Mouse (Mus musculus): Measurements from ENCODE around the gene Hmcn2. TPM values are rescaled to one million over a fixed set of nuclear protein-coding genes. Genes with fewer than 3 reads are reported as not detected.

Gene Hmcn2
- polyA plus RNA-seq, 1 experiment from 2014 or later, result 4.7 TPM

DNA sequence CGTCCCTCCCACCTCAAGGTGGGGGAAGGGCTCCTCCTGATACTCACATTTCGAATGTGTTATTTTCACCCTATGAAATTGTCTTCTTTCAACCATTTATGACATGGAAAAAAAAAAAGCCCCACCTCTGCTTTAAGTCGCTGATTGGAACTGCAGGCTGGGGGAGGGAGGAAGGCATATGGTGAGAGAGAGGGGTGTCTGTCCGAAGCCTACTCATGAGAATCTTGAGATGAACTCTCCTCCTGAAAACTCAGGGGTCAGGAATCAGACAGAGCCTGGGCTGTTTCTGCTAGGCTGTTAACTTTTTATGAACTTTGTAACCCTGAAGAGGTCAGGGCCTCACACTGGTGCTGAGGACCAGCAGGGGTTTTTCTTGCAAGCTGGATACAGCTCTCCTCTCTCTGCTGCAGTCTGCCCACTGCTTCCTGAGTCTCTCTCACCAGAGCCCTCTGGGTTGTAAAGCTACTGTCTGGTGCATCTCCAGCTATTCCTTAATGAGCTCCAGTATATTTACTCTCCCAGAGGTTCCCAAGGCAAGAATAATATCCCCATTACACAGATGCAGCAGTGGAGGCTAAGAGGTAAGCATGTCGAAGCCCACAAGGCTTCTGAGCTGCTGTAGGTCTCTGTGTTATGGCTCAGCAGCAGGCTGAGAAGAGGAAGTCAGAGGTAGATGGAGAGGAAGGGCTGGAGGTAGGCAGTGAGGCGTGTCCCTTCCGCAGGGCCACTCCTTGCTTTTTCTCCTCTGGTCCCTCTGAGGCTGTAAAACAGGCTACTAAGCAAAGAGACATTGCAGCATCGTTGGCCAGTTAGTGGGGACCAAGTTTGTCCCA lies 149.7 kb downstream of the Hmcn2 start:
- peak; percentile 32 for ATAC-seq
- 27% methylated on average over 8 of the region's 8 CpGs for WGBS
- H3K9ac ChIP-seq (ENCODE audit: low read depth, low read length), result peak overlapping the region; percentile 24; the same call in 1 of the 2 replicates

DNA sequence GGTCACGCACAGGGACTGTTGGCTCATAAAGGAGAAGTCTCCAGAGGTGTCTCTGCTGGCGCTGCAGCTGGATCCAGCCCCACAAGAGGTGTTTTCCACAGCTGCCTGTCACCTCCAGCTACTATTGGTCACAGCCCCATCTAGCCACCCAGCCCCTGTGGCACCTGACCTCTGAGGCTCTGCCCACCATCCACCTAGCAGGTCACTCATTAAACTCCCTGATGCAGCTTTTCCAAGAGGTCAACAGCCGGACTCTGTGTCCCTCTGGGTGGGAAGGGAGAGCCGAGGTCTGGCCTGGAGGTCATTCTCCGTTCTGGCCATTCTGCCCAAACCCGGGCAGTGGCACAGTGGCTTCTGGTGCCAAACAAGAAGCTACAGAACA lies 150.3 kb downstream of the Hmcn2 start:
- H3K36me3 ChIP-seq (ENCODE audit: control insufficient read depth, insufficient read depth, low read length), result no peaks in the 10 kb centered on the region
- H3K4me2 ChIP-seq (ENCODE audit: low read depth, low read length), result no peak overlapping the region
- H3K4me1 ChIP-seq (ENCODE audit: control insufficient read depth, insufficient read depth, low read length), result peaks cover 14% of the 10 kb centered on the region
- H3K27me3 ChIP-seq (replicated peaks; ENCODE audit: control insufficient read depth, insufficient read depth, low read length), result 0 out of 2 replicates have a peak, but pooled peaks cover 3% of the 10 kb centered on the region
- ATAC-seq, result peak; percentile 1; the same call in 1 of the 2 replicates
- peak overlapping the region; percentile 81; the same call in 1 of the 2 replicates for H3K27ac ChIP-seq (ENCODE audit: low read length)
- H3K4me3 ChIP-seq (ENCODE audit: low read length), result no peak overlapping the region
- H3K9me3 ChIP-seq (ENCODE audit: control insufficient read depth, low read length), result no peaks in the 10 kb centered on the region
- WGBS, result 64% methylated on average over 6 of the region's 6 CpGs
- H3K9ac ChIP-seq (ENCODE audit: low read depth, low read length), result no peak overlapping the region

More for the DNA sequence above, 149.7 kb downstream of the Hmcn2 start:
- Histone ChIP-seq H3K27me3 (replicated peaks; ENCODE audit: control insufficient read depth, insufficient read depth, low read length) (0 out of 2 replicates have a peak, but pooled peaks cover 3% of the 10 kb centered on the region), H3K4me1 (ENCODE audit: control insufficient read depth, insufficient read depth, low read length) (peaks cover 11% of the 10 kb centered on the region), H3K36me3 (ENCODE audit: control insufficient read depth, insufficient read depth, low read length) (no peaks in the 10 kb centered on the region), H3K4me2 (ENCODE audit: low read depth, low read length) (peak overlapping the region; percentile 14; the same call in 1 of the 2 replicates), H3K4me3 (ENCODE audit: low read length) (no peak overlapping the region), H3K27ac (ENCODE audit: low read length) (peak overlapping the region; percentile 81), H3K9me3 (ENCODE audit: control insufficient read depth, low read length) (no peaks in the 10 kb centered on the region)

DNA sequence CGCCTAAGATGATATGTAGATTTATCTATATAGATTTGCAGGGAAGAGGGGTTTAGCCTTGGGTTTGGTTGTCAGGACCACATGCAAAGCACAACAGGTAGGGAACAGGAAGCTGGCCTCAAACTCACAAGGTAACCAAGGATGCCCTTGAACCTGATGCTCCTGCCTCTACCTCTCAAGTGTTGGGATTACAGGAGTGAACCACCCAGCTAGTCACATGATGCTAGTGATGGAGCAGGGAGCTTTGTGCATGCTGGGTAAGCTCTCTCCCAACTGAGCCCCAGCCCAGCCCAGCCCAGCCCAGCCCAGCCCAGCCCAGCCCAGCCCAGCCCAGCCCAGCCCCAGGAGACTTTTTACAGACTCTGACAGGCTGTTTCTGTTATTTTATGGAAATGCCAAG lies 153.2 kb downstream of the Hmcn2 start:
- Histone ChIP-seq H3K4me1 (ENCODE audit: control insufficient read depth, insufficient read depth, low read length) (peaks cover 25% of the 10 kb centered on the region), H3K27me3 (replicated peaks; ENCODE audit: control insufficient read depth, insufficient read depth, low read length) (no peaks in the 10 kb centered on the region), H3K27ac (ENCODE audit: low read length) (no peak overlapping the region), H3K9ac (ENCODE audit: low read depth, low read length) (no peak overlapping the region), H3K4me3 (ENCODE audit: low read length) (no peak overlapping the region), H3K9me3 (ENCODE audit: control insufficient read depth, low read length) (no peaks in the 10 kb centered on the region), H3K4me2 (ENCODE audit: low read depth, low read length) (no peak overlapping the region), H3K36me3 (ENCODE audit: control insufficient read depth, insufficient read depth, low read length) (no peaks in the 10 kb centered on the region)
- no peak for ATAC-seq
- 88% methylated on average over 1 of the region's 1 CpGs for WGBS

DNA sequence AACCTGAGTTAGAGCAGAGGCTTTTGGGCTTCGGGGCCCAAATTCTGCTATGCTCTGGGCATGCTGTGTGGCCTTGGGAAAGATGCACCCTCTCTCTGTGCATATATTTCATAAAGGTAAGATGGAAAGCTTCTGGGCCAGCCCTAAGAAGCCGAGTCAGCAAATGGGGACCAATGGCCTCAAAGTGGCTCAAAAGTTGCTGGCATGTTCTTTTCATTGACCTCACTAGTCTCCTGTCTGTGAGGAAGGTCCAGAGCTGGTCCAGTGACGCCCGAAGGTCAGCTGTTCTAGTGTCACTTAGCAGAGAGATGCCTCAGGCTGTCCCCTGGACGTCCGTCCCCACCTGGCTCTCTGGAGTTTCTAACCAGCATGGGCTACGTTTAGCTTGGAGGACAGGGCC lies 154.6 kb downstream of the Hmcn2 start:
- H3K4me1 ChIP-seq (ENCODE audit: control insufficient read depth, insufficient read depth, low read length), result peaks cover 20% of the 10 kb centered on the region
- no peak overlapping the region for H3K27ac ChIP-seq (ENCODE audit: low read length)
- H3K9ac ChIP-seq (ENCODE audit: low read depth, low read length), result no peak overlapping the region
- no peaks in the 10 kb centered on the region for H3K27me3 ChIP-seq (replicated peaks; ENCODE audit: control insufficient read depth, insufficient read depth, low read length)
- 81% methylated on average over 7 of the region's 7 CpGs for WGBS
- no peak for ATAC-seq
- no peaks in the 10 kb centered on the region for H3K36me3 ChIP-seq (ENCODE audit: control insufficient read depth, insufficient read depth, low read length)
- H3K9me3 ChIP-seq (ENCODE audit: control insufficient read depth, low read length), result no peaks in the 10 kb centered on the region
- no peak overlapping the region for H3K4me2 ChIP-seq (ENCODE audit: low read depth, low read length)
- no peak overlapping the region for H3K4me3 ChIP-seq (ENCODE audit: low read length)

DNA sequence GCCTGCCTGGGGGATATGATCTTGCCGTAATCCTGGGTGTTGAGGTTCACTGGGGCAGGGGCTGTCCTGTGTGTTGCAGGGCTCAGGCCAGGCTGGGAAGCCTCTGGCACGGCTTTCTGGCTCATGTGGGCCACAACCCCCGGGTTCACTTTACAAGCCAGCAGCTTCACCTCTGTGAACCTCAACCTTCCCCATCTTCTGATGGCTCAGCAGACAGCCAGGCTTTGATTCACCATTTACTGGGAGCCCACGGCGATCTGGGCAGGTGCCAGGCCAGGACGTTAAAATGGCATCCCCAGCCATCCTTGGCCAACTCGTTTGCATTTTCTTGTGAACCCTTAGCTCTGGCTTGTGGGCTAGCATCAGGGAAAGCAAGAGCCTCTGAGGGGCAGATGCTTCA lies 155.3 kb downstream of the Hmcn2 start:
- Histone ChIP-seq H3K36me3 (ENCODE audit: control insufficient read depth, insufficient read depth, low read length) (no peaks in the 10 kb centered on the region), H3K27ac (ENCODE audit: low read length) (peak overlapping the region; percentile 52; the same call in 1 of the 2 replicates), H3K9me3 (ENCODE audit: control insufficient read depth, low read length) (no peaks in the 10 kb centered on the region), H3K4me1 (ENCODE audit: control insufficient read depth, insufficient read depth, low read length) (peaks cover 17% of the 10 kb centered on the region), H3K4me2 (ENCODE audit: low read depth, low read length) (peak overlapping the region; percentile 91), H3K9ac (ENCODE audit: low read depth, low read length) (peak overlapping the region; percentile 78), H3K27me3 (replicated peaks; ENCODE audit: control insufficient read depth, insufficient read depth, low read length) (no peaks in the 10 kb centered on the region), H3K4me3 (ENCODE audit: low read length) (peak overlapping the region; percentile 66)
- no peak for ATAC-seq
- WGBS, result 32% methylated on average over 7 of the region's 7 CpGs

DNA sequence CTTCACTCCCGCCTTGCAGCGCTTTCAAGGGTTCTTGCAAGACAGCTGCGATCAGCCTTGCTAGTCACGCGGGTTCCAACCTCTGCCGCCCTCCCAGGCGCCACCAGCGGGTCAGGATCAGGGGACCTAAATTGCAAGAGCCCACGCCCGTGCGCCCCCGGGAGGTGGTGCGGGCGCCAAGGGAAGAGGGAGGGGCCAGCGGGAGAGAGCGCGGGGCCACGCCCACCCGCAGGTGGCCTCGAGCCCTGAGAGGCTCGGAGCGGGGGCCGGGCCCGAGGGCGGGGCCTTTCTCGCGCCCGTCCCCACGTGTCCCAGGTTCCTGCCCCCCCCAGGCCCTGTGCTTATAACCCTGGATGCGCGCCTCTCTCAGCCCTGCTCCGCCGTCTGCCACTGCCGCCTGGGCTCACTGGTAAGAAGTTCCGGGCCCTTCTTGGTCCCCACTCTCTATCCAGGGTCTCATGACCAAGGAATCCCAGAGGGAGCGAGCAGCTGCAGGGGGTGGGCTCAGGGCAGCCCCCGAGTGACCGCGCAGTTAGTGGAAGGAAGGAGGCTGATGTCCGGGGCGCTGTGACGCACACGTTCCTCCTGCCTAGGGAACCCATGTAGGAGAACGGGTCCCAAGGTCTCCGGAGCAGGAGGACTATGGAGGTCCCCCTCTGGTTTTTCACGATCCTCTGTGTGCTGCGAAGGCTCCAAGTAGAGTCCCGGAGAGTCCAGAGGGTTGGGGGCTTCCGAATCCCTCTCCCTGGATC lies 155.9 kb downstream of the Hmcn2 start, which contains the start of gene Ass1:
Ass1 (plus strand) TSS at position 277 of the 752 bp plus-strand sequence.
- WGBS, result 1% methylated on average over 47 of the region's 49 CpGs
- H3K9ac ChIP-seq (ENCODE audit: low read depth, low read length), result peak within 1 kb of the TSS; percentile 78
- H3K4me3 ChIP-seq (ENCODE audit: low read length), result peak within 1 kb of the TSS; percentile 66
- peak within 1 kb of the TSS; percentile 64 for H3K27ac ChIP-seq (ENCODE audit: low read length)
- peak within 1 kb of the TSS; percentile 91 for H3K4me2 ChIP-seq (ENCODE audit: low read depth, low read length)
- H3K4me1 ChIP-seq (ENCODE audit: control insufficient read depth, insufficient read depth, low read length), result peaks cover 17% of the 10 kb centered on the region
- peak; percentile 91 for ATAC-seq
- no peaks in the 10 kb centered on the region for H3K36me3 ChIP-seq (ENCODE audit: control insufficient read depth, insufficient read depth, low read length)
- H3K9me3 ChIP-seq (ENCODE audit: control insufficient read depth, low read length), result no peaks in the 10 kb centered on the region
- H3K27me3 ChIP-seq (replicated peaks; ENCODE audit: control insufficient read depth, insufficient read depth, low read length), result no peaks in the 10 kb centered on the region

DNA sequence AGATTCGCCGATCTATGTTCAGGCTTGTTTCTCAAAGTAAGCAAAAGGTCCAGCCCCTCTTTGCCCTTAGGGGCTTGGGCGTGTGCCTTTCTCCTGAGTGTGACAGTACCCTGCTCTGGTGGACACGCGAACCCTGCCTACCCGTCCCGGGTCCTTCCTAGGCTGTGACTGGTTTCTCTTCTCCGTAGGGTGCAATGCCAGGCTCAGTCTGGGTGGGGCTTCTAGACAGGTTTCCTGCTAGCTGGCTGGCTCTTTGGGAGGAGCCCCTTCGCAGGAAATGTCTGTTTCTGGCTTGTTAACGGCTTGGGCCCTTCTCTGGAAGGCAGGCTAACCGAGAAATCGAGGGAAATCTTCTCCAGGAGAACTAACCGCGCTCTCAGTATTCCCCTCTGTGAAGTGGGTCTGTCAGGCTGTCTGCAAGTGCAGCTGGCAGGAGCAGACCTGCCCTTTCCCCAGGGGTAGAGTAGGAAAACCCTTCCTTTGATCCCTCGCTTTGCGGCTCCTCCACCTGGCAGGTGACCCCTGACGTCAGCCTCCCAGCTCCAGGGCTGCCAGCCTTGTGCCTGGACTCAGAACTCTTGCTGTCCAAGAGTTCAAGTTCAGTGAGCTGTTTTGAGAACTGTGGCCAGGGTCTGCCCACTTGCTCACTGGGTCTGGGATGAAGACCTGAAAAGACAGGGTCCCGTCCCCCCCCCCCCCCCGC lies 156.6 kb downstream of the Hmcn2 start:
- Histone ChIP-seq H3K36me3 (ENCODE audit: control insufficient read depth, insufficient read depth, low read length) (peaks cover 3% of the 10 kb centered on the region; the same call in 1 of the 2 replicates), H3K9me3 (ENCODE audit: control insufficient read depth, low read length) (no peaks in the 10 kb centered on the region), H3K4me2 (ENCODE audit: low read depth, low read length) (peak overlapping the region; percentile 91), H3K9ac (ENCODE audit: low read depth, low read length) (peak overlapping the region; percentile 78), H3K27me3 (replicated peaks; ENCODE audit: control insufficient read depth, insufficient read depth, low read length) (no peaks in the 10 kb centered on the region), H3K27ac (ENCODE audit: low read length) (peak overlapping the region; percentile 64), H3K4me3 (ENCODE audit: low read length) (peak overlapping the region; percentile 66), H3K4me1 (ENCODE audit: control insufficient read depth, insufficient read depth, low read length) (peaks cover 17% of the 10 kb centered on the region)
- 7% methylated on average over 18 of the region's 19 CpGs for WGBS
- peak; percentile 66 for ATAC-seq

DNA sequence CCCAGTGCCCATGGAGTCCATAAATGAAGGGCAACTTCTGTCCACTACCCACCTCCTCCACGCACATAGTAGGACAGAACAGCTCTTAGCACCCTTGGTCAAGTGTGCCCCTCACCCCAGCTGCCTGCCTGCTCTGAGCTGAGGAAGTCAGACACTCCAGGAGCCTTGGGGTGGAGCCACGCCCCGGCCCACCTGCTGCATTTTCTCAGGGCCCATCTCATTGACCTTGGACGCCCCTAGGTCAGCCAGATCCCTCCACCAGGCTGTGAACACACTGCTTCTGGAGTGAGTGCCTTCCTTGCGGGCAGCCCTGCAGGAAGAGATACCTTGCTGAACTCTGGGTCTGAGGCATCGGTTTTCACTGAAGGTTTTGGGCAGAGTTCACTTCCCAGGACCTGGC lies 157.4 kb downstream of the Hmcn2 start:
- ATAC-seq, result no peak
- Histone ChIP-seq H3K27ac (ENCODE audit: low read length) (peak overlapping the region; percentile 15; the same call in 1 of the 2 replicates), H3K27me3 (replicated peaks; ENCODE audit: control insufficient read depth, insufficient read depth, low read length) (no peaks in the 10 kb centered on the region), H3K9ac (ENCODE audit: low read depth, low read length) (peak overlapping the region; percentile 78), H3K9me3 (ENCODE audit: control insufficient read depth, low read length) (no peaks in the 10 kb centered on the region), H3K36me3 (ENCODE audit: control insufficient read depth, insufficient read depth, low read length) (peaks cover 3% of the 10 kb centered on the region; the same call in 1 of the 2 replicates), H3K4me1 (ENCODE audit: control insufficient read depth, insufficient read depth, low read length) (peaks cover 17% of the 10 kb centered on the region), H3K4me2 (ENCODE audit: low read depth, low read length) (peak overlapping the region; percentile 91), H3K4me3 (ENCODE audit: low read length) (peak overlapping the region; percentile 66)
- 40% methylated on average over 6 of the region's 6 CpGs for WGBS
